21 mouse cellular contexts compared by ENCODE assay signal in genomic region chr11:121143325-121144015, GRCm38 (mm10). TPM values are rescaled to one million over a fixed set of nuclear protein-coding genes. Genes with fewer than 3 reads are reported as not detected.
DNase-seq lines count a peak whose midpoint lies in the region; ATAC-seq lines count a peak whose summit lies in the region.
"Had no signal": no experiment of that assay in that cellular context is flagged by ENCODE, and none has a peak within 500 bp of the region (broad histone marks: within the 10 kb centered on the region; RNA-seq: fewer than 3 reads in every experiment).

No protein-coding gene starts in this region.

- H3K9ac ChIP-seq in liver, embryonic 12.5 days: no peak overlapping the region
- no peak overlapping the region for H3K9ac ChIP-seq in liver, embryonic 11.5 days (ENCODE audit: low read depth, low read length)
- H3K9ac ChIP-seq in stomach, embryonic 14.5 days (replicated peaks; ENCODE audit: low read depth, low read length): no peak overlapping the region
- H3K9ac ChIP-seq: forebrain, embryonic 15.5 days; midbrain, embryonic 15.5 days had no signal

- no peak for DNase-seq in liver, embryonic 11.5 days (ENCODE audit: low spot score)
- peak; percentile 36 for DNase-seq in NIH3T3 (ENCODE audit: low read depth)
- DNase-seq in fat pad, adult 2 months (ENCODE audit: extremely low read depth, low read depth, low spot score): peak; percentile 16
- DNase-seq in retina, embryonic 14.5 days (ENCODE audit: low spot score): no peak
- no peak for DNase-seq in right cerebral cortex, adult 18-20 months
- DNase-seq in layer of hippocampus, postnatal 36 days: no peak
- DNase-seq: cerebellum, adult 18-20 months; heart, postnatal 14 days; kidney, postnatal 10 days; layer of hippocampus, adult 9-11 months had no signal

- no peak overlapping the region for H3K4me2 ChIP-seq in liver, embryonic 12.5 days
- no peak overlapping the region for H3K4me2 ChIP-seq in liver, embryonic 11.5 days
- H3K4me2 ChIP-seq in stomach, embryonic 14.5 days (replicated peaks; ENCODE audit: low read depth, low read length): no peak overlapping the region
- H3K4me2 ChIP-seq: forebrain, embryonic 15.5 days; midbrain, embryonic 15.5 days had no signal

- WGBS in liver, embryonic 12.5 days (ENCODE audit: insufficient replicate concordance): 64% methylated on average over 9 of the region's 9 CpGs
- WGBS in liver, embryonic 11.5 days: 71% methylated on average over 9 of the region's 9 CpGs
- WGBS in stomach, embryonic 14.5 days: 75% methylated on average over 9 of the region's 9 CpGs

- H3K27me3 ChIP-seq in liver, embryonic 12.5 days (replicated peaks): no peaks in the 10 kb centered on the region
- no peaks in the 10 kb centered on the region for H3K27me3 ChIP-seq in liver, embryonic 11.5 days (replicated peaks; ENCODE audit: control insufficient read depth, insufficient read depth, low read length)
- no peaks in the 10 kb centered on the region for H3K27me3 ChIP-seq in stomach, embryonic 14.5 days (ENCODE audit: control insufficient read depth, insufficient read depth, low read length)
- H3K27me3 ChIP-seq: forebrain, embryonic 15.5 days; midbrain, embryonic 15.5 days had no signal

- peaks cover 18% of the 10 kb centered on the region for H3K4me1 ChIP-seq in liver, embryonic 12.5 days
- peaks cover 2% of the 10 kb centered on the region; the same call in 1 of the 2 replicates for H3K4me1 ChIP-seq in liver, embryonic 11.5 days (replicated peaks; ENCODE audit: control insufficient read depth, insufficient read depth, low read length)
- H3K4me1 ChIP-seq in stomach, embryonic 14.5 days (ENCODE audit: control insufficient read depth, insufficient read depth, low read length): no peaks in the 10 kb centered on the region
- H3K4me1 ChIP-seq: forebrain, embryonic 15.5 days; midbrain, embryonic 15.5 days had no signal

- no peak overlapping the region for H3K4me3 ChIP-seq in liver, embryonic 12.5 days
- no peak overlapping the region for H3K4me3 ChIP-seq in liver, embryonic 11.5 days (ENCODE audit: low read depth, low read length)
- no peak overlapping the region for H3K4me3 ChIP-seq in stomach, embryonic 14.5 days (ENCODE audit: low read depth, low read length)
- H3K4me3 ChIP-seq: forebrain, embryonic 15.5 days; midbrain, embryonic 15.5 days had no signal

- 0 out of 2 replicates have a peak, but pooled peaks have one; percentile 37 for ATAC-seq in liver, embryonic 12.5 days
- no peak; the same call in 1 of the 2 replicates for ATAC-seq in liver, embryonic 11.5 days (replicated peaks; ENCODE audit: low FRiP score)
- peak; percentile 77; the same call in 1 of the 2 replicates for ATAC-seq in stomach, embryonic 14.5 days (ENCODE audit: insufficient number of reproducible peaks, insufficient read depth, low FRiP score, low read depth)
- ATAC-seq: CD4-positive, CD25-positive, alpha-beta regulatory T cell, adult 4 months; forebrain, embryonic 15.5 days; hindbrain, postnatal 0 days; midbrain, embryonic 15.5 days had no signal

- H3K27ac ChIP-seq in liver, embryonic 12.5 days: no peak overlapping the region
- no peak overlapping the region for H3K27ac ChIP-seq in liver, embryonic 11.5 days (ENCODE audit: low read depth, low read length)
- no peak overlapping the region for H3K27ac ChIP-seq in stomach, embryonic 14.5 days (ENCODE audit: low read length)
- H3K27ac ChIP-seq: forebrain, embryonic 15.5 days; hindbrain, postnatal 0 days; macrophage; midbrain, embryonic 15.5 days had no signal

- H3K36me3 ChIP-seq in liver, embryonic 12.5 days: no peaks in the 10 kb centered on the region
- H3K36me3 ChIP-seq in liver, embryonic 11.5 days (ENCODE audit: control insufficient read depth, insufficient read depth, low read length): no peaks in the 10 kb centered on the region
- no peaks in the 10 kb centered on the region for H3K36me3 ChIP-seq in stomach, embryonic 14.5 days (ENCODE audit: control insufficient read depth, insufficient read depth, low read length)
- H3K36me3 ChIP-seq: forebrain, embryonic 15.5 days; midbrain, embryonic 15.5 days had no signal

- H3K9me3 ChIP-seq in liver, embryonic 12.5 days (replicated peaks): no peaks in the 10 kb centered on the region
- H3K9me3 ChIP-seq in liver, embryonic 11.5 days (ENCODE audit: control insufficient read depth, low read length): no peaks in the 10 kb centered on the region
- no peaks in the 10 kb centered on the region for H3K9me3 ChIP-seq in stomach, embryonic 14.5 days (ENCODE audit: control insufficient read depth, low read depth, low read length)
- H3K9me3 ChIP-seq: forebrain, embryonic 15.5 days; midbrain, embryonic 15.5 days had no signal

RNA-seq across cellular contexts. Expression of gene Tex19.1, which starts 2.5 kb away (rescaled TPM):
- 0.31 and 0.44 TPM in 2 replicates for polyA plus RNA-seq in liver, embryonic 12.5 days (2016; fragmentation: Nextera tagmentation; extraction: Ambion mirVana)
- 0.43 and 0.44 TPM in 2 replicates for polyA plus RNA-seq in liver, embryonic 11.5 days (2014; fragmentation: Nextera tagmentation; extraction: Ambion mirVana)
- not detected in 2 replicates for polyA plus RNA-seq in stomach, embryonic 14.5 days (2014; fragmentation: Nextera tagmentation; extraction: Ambion mirVana)
- not detected for total RNA-seq in layer of hippocampus, postnatal 36 days (2021)
- total RNA-seq: gastrocnemius, adult 8-10 months; heart, postnatal 14 days; hindbrain, postnatal 0 days; left cerebral cortex, postnatal 36 days had no signal
- polyA plus RNA-seq: cortical plate, adult 2 months; forebrain, embryonic 15.5 days; hindbrain, postnatal 0 days; macrophage; midbrain, embryonic 15.5 days; small intestine, adult 2 months had no signal

RNA-seq across cellular contexts. Expression of gene Uts2r, which starts 16.6 kb away (rescaled TPM):
- not detected in 2 replicates for polyA plus RNA-seq in liver, embryonic 12.5 days (2016; fragmentation: Nextera tagmentation; extraction: Ambion mirVana)
- polyA plus RNA-seq in liver, embryonic 11.5 days (2014; fragmentation: Nextera tagmentation; extraction: Ambion mirVana): not detected in 2 replicates
- polyA plus RNA-seq in stomach, embryonic 14.5 days (2014; fragmentation: Nextera tagmentation; extraction: Ambion mirVana): not detected in 2 replicates
- under 1 TPM in 1 of 2 experiments, not detected in 1; 0.23 TPM for total RNA-seq in layer of hippocampus, postnatal 36 days (2021)
- total RNA-seq: left cerebral cortex, postnatal 36 days had no signal
- polyA plus RNA-seq: CD4-positive, CD25-positive, alpha-beta regulatory T cell, adult 4 months; forebrain, embryonic 15.5 days; macrophage; small intestine, adult 2 months had no signal

RNA-seq across cellular contexts. Expression of gene Tex19.2, which starts 25.0 kb away (rescaled TPM):
- polyA plus RNA-seq in liver, embryonic 12.5 days (2016; fragmentation: Nextera tagmentation; extraction: Ambion mirVana): 0.17 and 0.20 TPM in 2 replicates
- 0.29 TPM in 1 of 2 replicates, not detected in the other for polyA plus RNA-seq in liver, embryonic 11.5 days (2014; fragmentation: Nextera tagmentation; extraction: Ambion mirVana)
- not detected in 2 replicates for polyA plus RNA-seq in stomach, embryonic 14.5 days (2014; fragmentation: Nextera tagmentation; extraction: Ambion mirVana)
- total RNA-seq in layer of hippocampus, postnatal 36 days (2021): not detected
- total RNA-seq: gastrocnemius, adult 8-10 months; heart, postnatal 14 days; hindbrain, postnatal 0 days; left cerebral cortex, postnatal 36 days had no signal
- polyA plus RNA-seq: CD4-positive, CD25-positive, alpha-beta regulatory T cell, adult 4 months; cortical plate, adult 2 months; forebrain, embryonic 15.5 days; hindbrain, postnatal 0 days; macrophage; midbrain, embryonic 15.5 days; small intestine, adult 2 months had no signal

Comparison
In these comparisons a context has a peak if more than half of its experiments do, and no peak if none do; other contexts are left out.
1. DNase-seq: peak in NIH3T3 (single experiment) and fat pad, adult 2 months (single experiment); none in liver, embryonic 11.5 days (single experiment), retina, embryonic 14.5 days (single experiment), right cerebral cortex, adult 18-20 months (single experiment) and layer of hippocampus, postnatal 36 days (0 of 2).